Mouse (Mus musculus) monocyte, adult 5-6 weeks (primary cell): ENCODE data around the gene Uncx. TPM values are rescaled to one million over a fixed set of nuclear protein-coding genes. Genes with fewer than 3 reads are reported as not detected.

Source experiments
- ATAC-seq: fragments of 153-309, 156-312 bp; replicated peaks from 2 replicates; pipeline ENCODE4 v1.8.0; 2017; ENCODE audit warnings: mild to moderate bottlenecking; ENCODE audit not compliant: low TSS enrichment, insufficient number of reproducible peaks, severe bottlenecking, poor library complexity, low FRiP score
- total RNA-seq: library from RNA; stranded (forward); fragments of 200-1000, 200-491, 200-594 nt; gene quantifications from 3 replicates; pipeline ENCODE4 v1.2.3, GENCODE M21; 2017

Uncx gene
- not detected in 3 replicates for total RNA-seq

- ATAC-seq: no peak
These were observed at the start of gene Uncx for GRCm38 (mm10) chr5:139543214-139543613. Uncx (plus strand) TSS chr5:139543494.

DNA sequence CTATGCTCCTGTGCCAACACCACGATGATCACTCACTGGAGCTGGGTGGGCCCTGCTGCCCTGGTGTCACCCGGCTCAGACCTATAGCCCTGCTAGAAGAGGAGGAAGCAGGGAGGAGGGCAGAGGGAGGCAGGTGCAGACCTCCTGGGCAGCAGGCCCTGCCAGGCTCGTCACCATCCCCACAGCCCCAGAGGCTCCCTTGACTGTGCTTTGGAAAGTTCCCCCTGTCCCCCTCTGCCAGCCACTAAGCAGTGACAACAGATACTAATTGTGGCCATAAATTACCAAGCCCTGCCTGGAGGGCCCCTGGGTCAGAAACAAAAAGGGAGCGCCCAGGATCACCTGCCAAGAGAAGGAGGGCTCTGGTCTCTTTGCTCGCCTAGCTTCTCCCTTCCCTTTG lies 49.6 kb upstream of the Uncx start:
- ATAC-seq: no peak

- no peak for ATAC-seq
These were observed 48.1 kb upstream of the Uncx start for GRCm38 (mm10) chr5:139495019-139495669.

DNA sequence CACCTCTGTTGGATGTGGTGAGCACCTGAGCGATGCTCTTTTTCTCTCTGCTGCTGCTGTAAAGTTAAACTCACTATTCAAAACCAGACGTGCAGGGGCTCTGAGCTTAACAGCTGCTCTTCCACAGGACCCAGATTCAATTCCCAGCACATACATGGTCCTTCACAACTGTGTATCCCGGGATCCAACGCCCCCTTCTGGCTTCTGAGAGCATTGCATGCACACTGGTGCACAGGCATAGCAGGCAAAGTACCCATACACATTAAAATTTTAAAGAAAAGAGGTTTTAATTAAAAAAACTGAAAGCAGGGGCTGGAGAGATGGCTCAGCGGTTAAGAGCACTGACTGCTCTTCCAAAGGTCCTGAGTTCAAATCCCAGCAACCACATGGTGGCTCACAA lies 46.4 kb upstream of the Uncx start:
- ATAC-seq: no peak

- ATAC-seq: no peak
These were observed 44.5 kb upstream of the Uncx start for GRCm38 (mm10) chr5:139498791-139499190.

DNA sequence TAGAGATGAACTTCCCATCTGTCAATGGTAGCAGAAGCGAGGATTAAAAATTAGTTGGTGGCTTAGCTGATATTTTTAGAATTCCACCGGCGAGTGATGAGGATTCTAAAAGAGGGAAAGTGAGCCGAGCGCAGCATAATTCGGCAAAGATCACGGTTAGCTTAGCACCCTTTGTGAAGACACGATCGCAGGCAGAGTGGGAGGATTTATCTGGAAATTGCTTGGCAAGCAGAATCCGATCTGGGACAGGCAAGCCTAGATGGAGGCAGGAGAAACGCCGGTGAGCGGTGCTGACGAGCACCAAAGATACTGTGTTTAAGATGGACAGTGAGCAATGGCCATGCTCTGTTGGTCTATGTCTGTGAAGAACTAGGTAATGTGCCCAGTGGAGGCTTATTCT lies 41.0 kb upstream of the Uncx start:
- no peak for ATAC-seq

DNA sequence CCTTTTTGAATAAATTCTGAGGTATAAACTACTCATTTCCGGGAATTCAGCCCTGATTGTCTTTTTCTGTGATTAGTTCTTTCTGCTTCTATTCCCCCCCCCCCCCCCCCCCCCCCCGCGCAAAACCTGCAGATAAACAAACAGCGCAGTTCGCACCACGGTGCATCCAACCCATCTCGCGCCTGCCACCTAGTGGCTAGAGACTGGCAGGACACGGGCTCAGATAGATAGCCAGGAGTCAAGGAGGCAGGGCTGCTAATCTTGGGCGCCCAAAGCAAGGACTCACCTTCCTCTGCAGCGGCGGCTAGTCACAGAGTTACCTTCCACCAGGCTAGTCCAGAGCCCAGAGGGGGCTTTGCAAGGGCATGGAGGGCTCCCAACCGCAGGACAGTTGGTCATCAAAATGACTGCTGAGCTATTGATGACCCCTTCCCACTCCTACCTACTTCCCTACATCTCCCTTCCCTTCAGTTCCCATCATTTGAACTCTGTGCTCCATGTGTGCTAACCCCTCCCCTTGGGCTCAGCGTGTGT lies 38.2 kb upstream of the Uncx start:
- peak; percentile 96 for ATAC-seq

DNA sequence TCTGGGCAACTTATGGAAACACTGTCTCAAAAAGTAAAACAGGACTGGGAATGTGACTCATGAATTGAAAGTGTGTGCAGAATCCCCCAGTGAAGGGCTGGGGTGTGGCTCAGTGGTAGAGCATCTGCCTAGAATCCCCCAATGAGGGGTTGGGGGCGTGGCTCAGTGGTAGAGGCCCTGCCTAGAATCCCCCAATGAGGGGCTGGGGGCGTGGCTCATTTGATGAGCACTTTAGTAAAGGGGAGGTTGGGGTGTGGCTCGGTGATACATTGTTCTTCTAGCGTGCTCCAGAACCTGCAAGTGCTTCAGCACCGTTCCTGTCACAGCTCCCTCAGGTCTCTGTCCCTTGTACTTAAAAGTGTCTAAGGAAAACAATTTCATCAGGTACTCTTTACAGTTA lies 37.1 kb upstream of the Uncx start:
- no peak for ATAC-seq

DNA sequence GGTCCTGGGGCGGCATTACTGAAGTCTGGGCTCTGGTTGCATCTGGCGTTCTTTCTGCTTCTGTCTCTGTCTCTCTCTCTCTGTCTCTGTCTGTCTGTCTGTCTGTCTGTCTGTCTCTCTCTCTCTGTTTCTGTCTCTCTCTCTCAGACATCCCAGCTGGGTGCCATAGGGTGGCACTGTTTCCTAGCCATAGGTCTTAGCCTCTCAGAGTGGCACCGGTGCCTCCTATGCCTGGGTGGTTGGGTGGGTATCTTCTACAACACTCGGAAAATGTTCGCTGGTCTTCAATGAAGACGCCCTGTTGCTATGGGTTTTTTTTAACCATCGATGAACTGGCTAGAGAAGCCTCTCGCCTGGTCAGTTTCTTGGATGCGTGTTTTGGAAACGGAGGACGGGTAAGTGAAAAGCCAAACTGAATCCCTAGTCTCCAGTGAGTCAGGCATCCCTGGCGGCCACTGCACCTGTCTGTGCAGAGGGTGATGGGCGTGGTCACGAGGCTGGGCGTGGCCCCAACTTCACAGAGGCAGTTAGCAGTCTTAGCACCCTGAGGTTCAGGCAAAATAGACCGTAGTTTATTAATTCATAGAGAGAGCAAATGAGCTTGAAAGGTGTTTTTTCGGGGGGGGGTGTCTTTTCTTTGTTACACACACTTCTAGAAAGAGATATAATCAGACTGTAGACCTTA lies 32.5 kb upstream of the Uncx start:
- no peak for ATAC-seq

DNA sequence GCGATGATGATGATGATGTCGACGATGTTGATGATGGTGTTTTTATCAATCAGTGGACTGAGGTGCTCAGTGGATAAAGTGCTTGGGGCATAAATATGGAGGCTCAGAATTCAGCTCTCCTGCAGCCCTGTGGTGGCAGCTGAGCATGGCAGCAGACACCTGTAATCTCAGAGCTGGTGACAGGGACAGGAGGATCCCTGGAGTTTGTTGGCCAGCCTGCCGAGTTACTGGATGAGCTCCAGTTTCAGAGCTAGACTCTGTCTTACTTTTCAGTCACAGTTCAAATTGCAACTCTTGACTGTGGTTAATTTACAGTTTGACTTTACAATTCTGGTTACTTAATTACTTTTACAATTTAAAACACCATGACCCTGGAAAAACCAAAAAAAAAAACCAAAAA lies 31.1 kb upstream of the Uncx start:
- ATAC-seq: no peak

GRCm38 (mm10) chr5:139516281-139516680 lies 27.0 kb upstream of the Uncx start:
- ATAC-seq: no peak

DNA sequence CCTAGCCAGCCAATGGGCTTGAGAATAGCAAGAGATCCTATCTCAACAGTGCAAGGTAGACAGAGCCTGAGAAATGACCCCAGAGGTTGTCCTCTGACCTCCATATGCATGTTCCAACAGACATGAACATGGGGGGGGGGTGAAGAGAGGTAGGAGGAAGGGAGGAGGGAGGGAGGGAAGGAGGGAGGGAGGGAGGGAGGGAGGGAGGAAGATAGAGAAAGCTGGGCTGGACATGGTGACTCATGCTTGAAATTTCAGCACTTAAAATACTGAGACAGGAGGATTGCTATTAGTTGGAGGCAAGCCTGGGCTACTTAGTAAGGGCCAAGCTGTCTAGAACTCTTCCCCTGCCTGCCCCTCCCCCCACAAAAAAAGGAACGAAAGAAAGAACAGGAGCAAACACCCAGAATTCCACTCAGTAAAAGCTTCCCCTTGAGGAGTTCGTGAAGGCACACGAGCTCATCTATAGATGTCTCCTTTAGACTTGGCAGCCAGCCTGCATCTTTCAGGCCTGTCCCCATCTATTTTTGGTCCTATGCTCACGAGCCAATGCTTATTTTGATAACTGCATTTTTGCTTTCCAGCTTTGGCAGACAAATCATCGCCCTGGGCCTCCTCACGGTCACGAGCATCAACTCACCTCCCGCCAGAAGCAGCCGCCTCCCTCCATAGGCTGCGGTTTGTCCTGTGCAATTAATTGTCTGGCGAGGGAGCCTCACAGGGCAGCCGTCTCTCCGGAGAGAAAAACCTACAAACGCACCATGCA lies 23.0 kb upstream of the Uncx start:
- ATAC-seq: no peak

- ATAC-seq: no peak
These were observed 21.3 kb upstream of the Uncx start for GRCm38 (mm10) chr5:139521987-139522386.

DNA sequence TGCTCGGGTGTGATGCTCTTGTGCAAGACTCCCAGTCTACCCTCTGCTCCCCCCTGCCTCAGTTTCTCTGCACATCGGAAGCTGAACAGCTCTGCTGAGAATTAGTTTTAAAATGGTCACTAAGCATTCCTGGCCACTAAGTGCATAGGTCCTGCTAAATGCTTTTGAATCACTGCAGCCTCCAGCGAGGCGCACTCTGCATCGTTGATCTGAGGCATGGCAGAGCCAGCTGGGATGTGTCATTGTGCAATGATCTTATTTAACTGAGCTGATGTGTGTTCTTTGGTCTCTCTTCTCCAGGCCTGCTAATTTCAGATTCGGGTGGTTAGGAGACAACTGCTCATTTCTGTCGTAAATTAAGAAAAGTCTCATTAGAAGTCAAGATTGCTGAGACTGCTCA lies 14.4 kb upstream of the Uncx start:
- ATAC-seq: no peak

DNA sequence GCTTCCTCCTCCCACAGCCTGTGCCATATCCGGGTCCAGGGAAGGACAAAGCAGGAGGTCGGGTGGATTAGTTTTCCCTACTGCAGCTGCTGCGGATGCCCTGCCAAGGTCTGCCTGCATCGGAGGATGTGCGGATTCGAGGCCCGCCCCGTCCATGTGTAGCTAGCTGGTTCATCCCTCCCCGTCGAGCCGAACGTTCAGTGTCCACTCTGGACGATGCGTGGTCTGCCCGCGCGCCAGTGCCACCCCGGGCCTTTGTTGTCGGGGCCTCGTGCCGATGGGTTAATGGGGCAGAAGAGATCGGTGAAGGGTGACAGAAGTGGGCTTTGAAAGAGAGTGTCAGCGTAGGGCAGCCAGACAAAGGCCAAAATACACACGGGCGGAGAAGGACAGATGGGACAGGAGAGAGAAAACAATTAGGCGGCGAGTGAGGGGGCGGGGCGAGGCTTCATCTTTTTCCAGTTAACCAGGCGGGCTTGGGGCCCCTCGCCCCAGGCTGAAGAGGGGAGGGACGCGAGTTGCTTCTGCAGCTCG lies 7.8 kb upstream of the Uncx start:
- ATAC-seq: 0 out of 2 replicates have a peak, but pooled peaks have one; percentile 17

DNA sequence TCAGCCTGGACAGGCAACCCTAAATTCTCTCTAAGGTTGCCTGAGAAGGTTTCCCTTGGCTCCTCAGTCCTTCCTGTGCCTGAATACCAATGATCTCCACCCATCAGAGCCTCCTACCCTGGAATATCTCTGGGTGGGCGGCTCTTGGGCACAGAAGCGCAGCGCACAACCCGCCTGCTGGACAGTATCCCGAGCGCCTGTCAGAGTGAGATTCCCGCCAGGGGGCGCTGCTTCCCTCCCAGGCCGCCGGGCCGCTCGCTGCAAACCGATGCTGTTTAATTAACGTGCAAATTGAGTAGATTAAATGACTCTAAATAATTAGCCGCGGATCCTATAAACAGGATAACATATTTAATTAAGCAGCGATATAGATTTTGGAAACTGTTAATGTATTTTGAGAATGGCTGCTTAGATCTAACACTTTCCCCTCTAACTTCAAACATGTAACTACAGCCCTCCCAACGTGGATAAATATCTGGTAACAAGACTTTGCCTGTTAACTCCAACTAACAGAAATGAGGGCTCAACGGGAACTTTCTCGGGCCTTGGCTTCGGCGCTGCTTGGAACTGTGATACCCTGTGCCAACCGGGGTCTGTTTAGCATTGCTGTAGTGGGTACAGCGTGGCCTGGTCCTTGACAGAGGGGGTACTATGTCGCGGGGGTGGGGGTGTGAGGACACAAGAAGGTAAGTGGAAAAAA lies 6.9 kb upstream of the Uncx start:
- 0 out of 2 replicates have a peak, but pooled peaks have one; percentile 35 for ATAC-seq

GRCm38 (mm10) chr5:139536911-139537738 lies 6.2 kb upstream of the Uncx start:
- no peak for ATAC-seq

DNA sequence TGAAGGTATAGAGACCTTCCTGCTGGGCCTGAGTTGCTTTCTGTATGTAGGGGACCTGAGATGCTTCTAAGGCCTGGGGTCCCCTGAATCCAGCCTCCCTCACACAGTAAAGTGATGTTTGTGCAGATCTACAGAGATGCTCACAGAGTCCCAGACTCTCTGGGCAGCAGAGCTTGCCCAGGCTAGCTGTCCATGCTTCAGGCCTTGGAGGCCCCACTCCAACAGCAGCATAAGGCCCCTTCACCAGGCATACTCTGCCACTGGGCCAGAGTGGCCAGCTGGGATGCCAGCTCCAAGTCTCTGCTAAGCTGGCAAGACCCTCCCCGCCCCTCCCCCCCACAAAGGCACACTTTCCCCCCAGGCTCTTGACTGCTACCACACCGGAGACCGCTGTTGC lies 5.6 kb upstream of the Uncx start:
- no peak for ATAC-seq
